Mouse (Mus musculus): ENCODE results near the gene E2f8. TPM values are rescaled to one million over a fixed set of nuclear protein-coding genes. Genes with fewer than 3 reads are reported as not detected.

E2f8 gene
- polyA plus RNA-seq, 1 experiment from 2014 or later = 16.2 TPM

DNA sequence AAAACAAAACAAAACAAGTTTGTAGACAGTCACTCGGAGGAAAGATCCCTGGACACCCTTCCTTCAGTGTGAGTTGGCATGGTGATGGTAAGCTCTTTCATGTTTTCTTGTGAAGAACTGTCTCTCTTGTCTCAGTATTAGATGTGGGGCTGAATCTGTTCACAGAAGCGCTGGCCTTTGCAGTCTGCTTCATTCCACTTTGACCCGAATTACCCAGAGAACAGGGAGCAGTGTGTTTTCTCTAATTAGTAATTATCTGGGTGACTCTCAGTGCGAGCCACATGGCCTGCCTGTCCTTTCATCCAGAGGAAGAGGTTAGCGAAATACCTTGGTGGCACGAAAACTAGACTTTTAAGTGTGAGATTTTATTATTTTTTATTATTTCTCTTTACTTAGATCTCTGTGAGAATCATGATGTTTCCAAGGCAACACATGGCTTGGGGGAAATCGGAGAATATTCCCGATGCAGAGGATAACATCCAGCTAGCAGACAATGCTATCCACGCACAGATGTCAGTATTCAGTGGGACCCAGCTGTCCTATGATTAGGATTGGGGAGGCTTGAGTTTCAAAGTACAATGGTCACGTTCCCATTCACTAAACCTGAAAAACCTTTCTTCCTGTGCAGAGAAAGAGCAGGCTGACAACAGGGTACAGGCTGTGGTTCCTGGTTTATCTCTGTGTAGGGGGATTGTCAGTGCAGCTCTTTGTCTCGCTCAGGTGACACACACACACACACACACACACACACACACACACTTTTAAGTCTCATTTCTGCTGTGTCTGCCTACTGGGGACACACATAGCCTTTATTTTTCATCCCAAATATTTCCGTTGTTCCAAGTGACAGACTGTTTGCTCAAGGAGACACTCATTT, 33.5 kb upstream of the E2f8 start:
- Histone ChIP-seq H3K27ac (replicated peaks; ENCODE audit: low read depth, low read length) (no peak overlapping the region), H3K9me3 (ENCODE audit: control insufficient read depth, low read length) (no peaks in the 10 kb centered on the region), H3K36me3 (ENCODE audit: control insufficient read depth, insufficient read depth, low read length) (no peaks in the 10 kb centered on the region), H3K4me2 (ENCODE audit: low read depth, low read length) (no peak overlapping the region), H3K9ac (ENCODE audit: low read depth, low read length) (no peak overlapping the region), H3K4me1 (ENCODE audit: control insufficient read depth, insufficient read depth, low read length) (peaks cover 1% of the 10 kb centered on the region), H3K27me3 (replicated peaks; ENCODE audit: control insufficient read depth, insufficient read depth, low read length) (no peaks in the 10 kb centered on the region), H3K4me3 (ENCODE audit: low read depth, low read length) (no peak overlapping the region)
- ATAC-seq (ENCODE audit: low read depth) = no peak
- 39% methylated on average over 12 of the region's 12 CpGs for WGBS
- DNase-seq (ENCODE audit: low spot score) = no peak

DNA sequence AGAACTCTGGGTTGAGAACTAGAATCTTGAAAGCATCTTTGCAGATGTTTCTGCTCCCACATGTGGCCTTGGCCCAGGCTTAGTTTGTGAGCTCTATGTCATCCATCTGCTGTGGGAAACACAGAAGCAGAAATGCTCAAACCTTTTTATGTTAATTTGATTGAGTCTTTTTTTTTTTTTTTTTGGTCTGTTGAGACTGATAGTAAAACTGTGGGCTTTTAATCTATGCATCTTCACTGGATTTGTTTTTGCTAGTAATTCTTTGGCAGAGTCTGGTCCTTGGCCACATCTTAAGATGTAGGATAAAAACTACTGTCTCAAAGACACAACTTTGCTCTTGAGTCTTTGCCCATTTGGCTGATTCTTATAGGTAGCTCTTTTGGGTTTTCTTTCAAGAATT, 29.8 kb upstream of the E2f8 start:
- H3K27ac ChIP-seq (replicated peaks; ENCODE audit: low read depth, low read length) = no peak overlapping the region

DNA sequence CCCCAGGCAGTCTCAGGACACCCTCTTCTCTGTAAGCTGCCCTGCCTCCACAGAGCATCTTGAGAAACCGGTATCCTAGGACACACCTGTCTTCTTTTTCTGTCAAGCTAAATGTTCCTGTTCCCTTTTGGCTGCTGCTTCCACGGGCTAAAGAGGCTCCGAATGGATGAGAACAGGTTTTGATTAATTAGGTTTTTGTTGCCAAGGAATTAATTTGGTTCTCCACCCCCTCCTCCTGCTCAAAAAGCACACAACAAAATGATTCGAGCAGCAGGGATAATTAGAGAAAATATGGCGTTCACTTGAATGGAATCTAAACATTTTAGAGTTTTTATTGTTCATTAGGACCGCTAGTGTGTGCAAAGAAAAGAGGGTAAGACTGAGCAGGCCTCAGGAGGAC, 28.9 kb upstream of the E2f8 start:
- Histone ChIP-seq H3K4me1 (ENCODE audit: control insufficient read depth, insufficient read depth, low read length) (peaks cover 9% of the 10 kb centered on the region), H3K4me3 (ENCODE audit: low read depth, low read length) (no peak overlapping the region), H3K9ac (ENCODE audit: low read depth, low read length) (no peak overlapping the region), H3K27ac (replicated peaks; ENCODE audit: low read depth, low read length) (no peak overlapping the region), H3K4me2 (ENCODE audit: low read depth, low read length) (no peak overlapping the region), H3K27me3 (replicated peaks; ENCODE audit: control insufficient read depth, insufficient read depth, low read length) (no peaks in the 10 kb centered on the region), H3K36me3 (ENCODE audit: control insufficient read depth, insufficient read depth, low read length) (no peaks in the 10 kb centered on the region), H3K9me3 (ENCODE audit: control insufficient read depth, low read length) (no peaks in the 10 kb centered on the region)
- 67% methylated on average over 6 of the region's 6 CpGs for whole genome bisulfite sequencing
- ATAC-seq (ENCODE audit: low read depth) = no peak
- DNase-seq (ENCODE audit: low spot score) = no peak

More for the DNA sequence above, 29.8 kb upstream of the E2f8 start:
- Histone ChIP-seq H3K9me3 (ENCODE audit: control insufficient read depth, low read length) (no peaks in the 10 kb centered on the region), H3K27me3 (replicated peaks; ENCODE audit: control insufficient read depth, insufficient read depth, low read length) (no peaks in the 10 kb centered on the region), H3K36me3 (ENCODE audit: control insufficient read depth, insufficient read depth, low read length) (no peaks in the 10 kb centered on the region), H3K4me3 (ENCODE audit: low read depth, low read length) (no peak overlapping the region), H3K9ac (ENCODE audit: low read depth, low read length) (no peak overlapping the region), H3K4me1 (ENCODE audit: control insufficient read depth, insufficient read depth, low read length) (peaks cover 9% of the 10 kb centered on the region), H3K4me2 (ENCODE audit: low read depth, low read length) (no peak overlapping the region)
- DNase-seq (ENCODE audit: low spot score) (no peak), ATAC-seq (ENCODE audit: low read depth) (no peak)

DNA sequence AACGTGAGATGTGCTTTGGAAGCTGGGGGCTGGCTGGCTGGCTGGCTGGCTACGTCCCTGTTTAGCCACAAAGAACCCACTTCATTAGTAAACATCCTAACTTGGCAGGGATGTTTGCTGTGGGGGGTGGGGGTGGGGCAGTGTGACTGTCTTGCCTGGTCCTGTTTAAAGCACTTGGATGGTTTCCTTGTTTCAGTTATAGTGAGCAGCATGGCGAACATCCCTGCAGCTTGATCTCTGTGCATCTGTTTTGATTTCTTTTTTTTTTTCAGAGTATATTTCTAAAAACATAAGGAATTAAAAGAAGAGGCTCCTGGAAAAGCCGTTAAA, 27.9 kb upstream of the E2f8 start:
- no peak for ATAC-seq (ENCODE audit: low read depth)
- 35% methylated on average over 4 of the region's 4 CpGs for WGBS
- no peaks in the 10 kb centered on the region for H3K9me3 ChIP-seq (ENCODE audit: control insufficient read depth, low read length)
- H3K9ac ChIP-seq (ENCODE audit: low read depth, low read length) = no peak overlapping the region
- H3K27me3 ChIP-seq (replicated peaks; ENCODE audit: control insufficient read depth, insufficient read depth, low read length) = no peaks in the 10 kb centered on the region
- H3K4me1 ChIP-seq (ENCODE audit: control insufficient read depth, insufficient read depth, low read length) = peaks cover 9% of the 10 kb centered on the region
- no peak for DNase-seq (ENCODE audit: low spot score)
- peak overlapping the region; percentile 24 for H3K27ac ChIP-seq (replicated peaks; ENCODE audit: low read depth, low read length)
- no peaks in the 10 kb centered on the region for H3K36me3 ChIP-seq (ENCODE audit: control insufficient read depth, insufficient read depth, low read length)
- H3K4me2 ChIP-seq (ENCODE audit: low read depth, low read length) = no peak overlapping the region
- H3K4me3 ChIP-seq (ENCODE audit: low read depth, low read length) = no peak overlapping the region

DNA sequence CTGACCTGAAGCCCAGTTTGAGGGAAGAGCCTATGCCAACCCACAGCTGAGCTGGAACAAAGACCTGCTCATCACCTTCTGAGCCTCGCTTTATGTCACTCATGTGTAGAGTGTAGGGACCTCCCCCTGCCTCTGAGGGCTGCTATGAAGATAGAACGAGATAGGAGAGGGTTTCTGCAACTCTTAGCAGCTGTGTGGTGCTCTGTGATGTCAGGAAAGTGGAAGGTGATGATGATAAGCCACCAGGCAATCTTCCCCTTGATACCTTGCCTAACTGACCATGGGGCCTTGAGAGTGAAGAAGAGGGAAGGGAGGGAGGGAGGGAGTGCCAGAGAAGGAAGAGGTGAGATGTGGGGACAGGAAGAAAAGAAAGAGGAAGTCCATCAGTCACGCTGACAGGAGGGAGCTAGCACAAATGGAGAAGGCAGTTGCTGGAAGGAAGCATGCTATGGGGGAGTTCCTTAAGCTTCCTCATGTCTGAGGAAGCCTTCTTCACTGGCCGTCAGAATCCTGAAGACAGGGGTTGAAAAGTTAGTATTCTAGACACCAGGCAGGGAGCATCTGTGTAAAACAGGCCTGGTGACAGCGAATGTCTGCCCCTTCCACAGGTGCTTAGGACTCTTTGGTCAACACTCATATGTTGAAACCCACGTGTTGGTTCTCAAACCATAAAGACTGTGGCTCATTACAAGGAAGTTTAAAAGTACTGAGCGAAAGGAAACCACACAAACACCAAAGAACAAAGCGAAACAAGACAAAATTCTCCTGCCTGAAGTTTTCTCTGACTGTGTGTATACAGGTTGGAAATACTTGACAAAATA, 27.3 kb upstream of the E2f8 start, which contains the start of gene Nav2:
TSS of gene Nav2 (plus strand) at position 196 of the 821 bp plus-strand sequence.
- DNase-seq (ENCODE audit: low spot score) (no peak), ATAC-seq (ENCODE audit: low read depth) (no peak)
- no peaks in the 10 kb centered on the region for H3K9me3 ChIP-seq (ENCODE audit: control insufficient read depth, low read length)
- H3K4me3 ChIP-seq (ENCODE audit: low read depth, low read length) = no peak within 1 kb of the TSS
- H3K9ac ChIP-seq (ENCODE audit: low read depth, low read length) = no peak within 1 kb of the TSS
- H3K4me2 ChIP-seq (ENCODE audit: low read depth, low read length) = no peak within 1 kb of the TSS
- H3K4me1 ChIP-seq (ENCODE audit: control insufficient read depth, insufficient read depth, low read length) = peaks cover 9% of the 10 kb centered on the region
- no peaks in the 10 kb centered on the region for H3K36me3 ChIP-seq (ENCODE audit: control insufficient read depth, insufficient read depth, low read length)
- no peaks in the 10 kb centered on the region for H3K27me3 ChIP-seq (replicated peaks; ENCODE audit: control insufficient read depth, insufficient read depth, low read length)
- 62% methylated on average over 8 of the region's 8 CpGs for WGBS
- peak within 1 kb of the TSS; percentile 24 for H3K27ac ChIP-seq (replicated peaks; ENCODE audit: low read depth, low read length)

DNA sequence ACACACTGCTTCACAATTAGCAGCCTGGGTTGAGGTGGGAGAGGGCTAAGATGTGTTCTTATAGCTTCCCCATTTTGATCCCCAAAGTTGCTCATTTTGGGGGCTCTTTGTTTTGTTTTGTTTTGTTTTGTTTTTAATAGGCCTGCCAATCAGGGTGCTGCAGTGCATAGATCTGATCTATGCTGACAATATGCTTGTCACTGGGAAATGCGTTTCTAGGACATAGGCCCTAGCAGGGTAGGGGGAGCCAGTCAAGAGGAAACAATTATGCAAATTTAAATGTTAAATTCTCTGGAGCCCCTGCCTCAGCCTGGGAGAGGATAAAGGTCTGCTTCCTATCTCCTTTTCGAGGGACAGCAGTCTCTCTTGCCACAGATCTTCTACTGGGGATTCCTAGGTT, 21.1 kb upstream of the E2f8 start:
- 31% methylated on average over 2 of the region's 2 CpGs for whole genome bisulfite sequencing
- no peak for DNase-seq (ENCODE audit: low spot score)
- no peak for ATAC-seq (ENCODE audit: low read depth)
- Histone ChIP-seq H3K4me3 (ENCODE audit: low read depth, low read length) (no peak overlapping the region), H3K4me1 (ENCODE audit: control insufficient read depth, insufficient read depth, low read length) (no peaks in the 10 kb centered on the region), H3K27ac (replicated peaks; ENCODE audit: low read depth, low read length) (no peak overlapping the region), H3K9me3 (ENCODE audit: control insufficient read depth, low read length) (no peaks in the 10 kb centered on the region), H3K9ac (ENCODE audit: low read depth, low read length) (no peak overlapping the region), H3K36me3 (ENCODE audit: control insufficient read depth, insufficient read depth, low read length) (no peaks in the 10 kb centered on the region), H3K27me3 (replicated peaks; ENCODE audit: control insufficient read depth, insufficient read depth, low read length) (no peaks in the 10 kb centered on the region), H3K4me2 (ENCODE audit: low read depth, low read length) (no peak overlapping the region)

DNA sequence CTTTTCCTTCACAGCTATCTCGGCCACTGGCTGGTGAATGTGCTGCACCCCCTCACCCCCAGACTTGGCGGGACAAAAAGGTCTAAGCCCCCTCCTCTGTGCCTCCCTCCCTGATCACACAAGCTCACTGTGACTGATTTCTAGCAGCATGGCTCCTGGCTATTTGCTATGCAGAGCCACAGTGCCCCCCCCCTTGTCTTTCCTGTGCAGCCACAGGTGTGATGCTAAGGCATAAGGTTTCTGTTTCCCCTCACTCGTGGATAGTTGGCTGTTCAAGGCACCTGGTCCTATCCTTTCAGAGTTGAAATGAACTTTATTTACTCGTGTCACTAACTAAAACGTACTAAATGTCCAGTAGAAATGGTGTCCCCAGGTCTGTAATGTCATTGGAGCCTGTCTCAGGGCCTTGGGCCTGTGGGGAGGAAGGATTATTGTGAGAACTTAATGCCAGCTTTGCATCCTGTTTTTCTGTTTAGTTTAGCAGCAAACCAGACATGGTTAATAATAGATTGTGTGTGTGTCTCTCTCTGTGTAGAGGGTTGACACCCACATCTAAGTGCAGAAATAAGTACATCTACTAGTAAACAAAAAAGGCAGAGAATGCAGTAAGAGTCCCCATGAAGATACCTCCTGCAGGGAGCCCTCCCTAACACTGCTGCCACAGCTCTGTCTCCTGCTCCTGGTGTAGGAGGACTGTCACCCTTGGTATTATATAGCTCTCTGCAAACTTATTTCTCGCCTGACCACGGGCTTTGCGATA, 19.2 kb upstream of the E2f8 start:
- Histone ChIP-seq H3K9me3 (ENCODE audit: control insufficient read depth, low read length) (no peaks in the 10 kb centered on the region), H3K36me3 (ENCODE audit: control insufficient read depth, insufficient read depth, low read length) (no peaks in the 10 kb centered on the region), H3K4me3 (ENCODE audit: low read depth, low read length) (no peak overlapping the region), H3K4me1 (ENCODE audit: control insufficient read depth, insufficient read depth, low read length) (no peaks in the 10 kb centered on the region), H3K9ac (ENCODE audit: low read depth, low read length) (no peak overlapping the region), H3K27me3 (replicated peaks; ENCODE audit: control insufficient read depth, insufficient read depth, low read length) (0 out of 2 replicates have a peak, but pooled peaks cover 3% of the 10 kb centered on the region), H3K27ac (replicated peaks; ENCODE audit: low read depth, low read length) (no peak overlapping the region), H3K4me2 (ENCODE audit: low read depth, low read length) (no peak overlapping the region)
- 63% methylated on average over 8 of the region's 8 CpGs for WGBS
- no peak for ATAC-seq (ENCODE audit: low read depth)
- no peak for DNase-seq (ENCODE audit: low spot score)

DNA sequence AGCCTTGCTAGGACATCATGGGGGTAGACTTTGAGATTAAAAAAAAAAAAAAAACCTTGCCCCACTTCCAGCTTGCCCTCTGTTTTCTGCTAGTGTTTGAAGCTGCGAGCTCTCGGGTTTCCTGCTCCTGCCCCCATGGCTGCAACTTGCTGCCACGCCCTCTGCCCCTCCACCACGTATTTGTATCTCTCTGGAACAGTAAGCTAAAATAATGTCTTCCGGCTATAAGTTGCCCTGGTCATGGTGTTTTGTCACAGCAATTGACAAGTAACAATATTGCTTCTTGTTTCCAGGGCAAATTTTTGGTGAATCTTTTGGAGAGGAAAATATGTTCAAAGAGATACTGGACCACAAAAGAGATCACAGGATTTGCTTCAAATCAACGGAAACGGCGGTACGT, 17.0 kb upstream of the E2f8 start:
- Histone ChIP-seq H3K4me2 (ENCODE audit: low read depth, low read length) (no peak overlapping the region), H3K27me3 (replicated peaks; ENCODE audit: control insufficient read depth, insufficient read depth, low read length) (0 out of 2 replicates have a peak, but pooled peaks cover 3% of the 10 kb centered on the region), H3K4me1 (ENCODE audit: control insufficient read depth, insufficient read depth, low read length) (no peaks in the 10 kb centered on the region), H3K36me3 (ENCODE audit: control insufficient read depth, insufficient read depth, low read length) (no peaks in the 10 kb centered on the region), H3K9ac (ENCODE audit: low read depth, low read length) (no peak overlapping the region), H3K9me3 (ENCODE audit: control insufficient read depth, low read length) (no peaks in the 10 kb centered on the region), H3K27ac (replicated peaks; ENCODE audit: low read depth, low read length) (no peak overlapping the region), H3K4me3 (ENCODE audit: low read depth, low read length) (no peak overlapping the region)
- DNase-seq (ENCODE audit: low spot score) (no peak), ATAC-seq (ENCODE audit: low read depth) (no peak)
- 40% methylated on average over 9 of the region's 9 CpGs for WGBS
